Mouse (Mus musculus): Measurements from ENCODE around the gene Gm10577.

Gene Gm10577

DNA sequence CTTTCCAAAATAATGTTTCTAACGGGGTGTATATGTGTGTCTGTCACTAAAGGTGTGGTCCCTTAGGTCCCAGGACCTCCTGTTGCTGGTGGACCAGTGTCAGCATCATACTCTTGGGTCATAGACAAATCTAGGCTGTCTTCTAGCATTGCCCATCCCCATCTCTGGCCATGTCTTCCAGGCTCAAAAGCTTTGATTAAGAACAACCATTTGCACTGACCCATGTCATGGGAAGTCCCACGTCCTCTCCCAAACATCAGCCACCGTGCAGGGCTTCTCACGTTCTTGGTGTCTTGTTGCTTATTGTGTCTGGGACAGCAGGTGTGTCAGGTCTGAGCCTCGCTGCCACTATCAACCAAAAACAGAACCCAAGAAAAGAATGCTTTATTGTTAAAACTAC is 24.9 kb downstream of the Gm10577 start:
- no peak for DNase-seq (ENCODE audit: low read depth, low spot score)

- DNase-seq (ENCODE audit: low read depth, low spot score), result no peak
Measured at GRCm38 (mm10) chr4:100994442-100995255, 25.8 kb downstream of the Gm10577 start.

- DNase-seq (ENCODE audit: low read depth, low spot score), result no peak
Measured at GRCm38 (mm10) chr4:100992086-100992485, 28.4 kb downstream of the Gm10577 start.

DNA sequence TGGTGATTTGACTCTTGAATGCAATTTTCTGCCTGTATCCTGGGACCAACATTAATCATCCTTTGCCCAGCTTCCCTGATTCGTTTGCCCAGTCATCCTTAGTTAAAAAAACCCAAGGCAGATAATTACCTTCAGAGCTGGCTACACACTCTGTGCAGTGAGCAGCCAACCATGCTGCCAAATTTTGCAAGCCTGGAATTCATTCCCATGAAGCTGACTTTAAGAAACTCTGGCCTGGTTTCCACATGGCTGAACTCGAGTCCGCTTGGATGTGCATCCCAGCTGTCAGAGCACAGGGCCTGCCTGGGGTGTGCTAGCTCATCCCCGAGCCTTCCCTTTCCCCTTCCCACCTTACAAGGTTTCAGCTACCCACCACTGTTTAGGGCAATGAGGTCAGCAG is 29.5 kb downstream of the Gm10577 start:
- no peak for DNase-seq (ENCODE audit: low read depth, low spot score)

GRCm38 (mm10) chr4:100988231-100988799 is 32.2 kb downstream of the Gm10577 start:
- no peak for DNase-seq (ENCODE audit: low read depth, low spot score)

GRCm38 (mm10) chr4:100987187-100987586 is 33.3 kb downstream of the Gm10577 start:
- no peak for DNase-seq (ENCODE audit: low read depth, low spot score)

DNA sequence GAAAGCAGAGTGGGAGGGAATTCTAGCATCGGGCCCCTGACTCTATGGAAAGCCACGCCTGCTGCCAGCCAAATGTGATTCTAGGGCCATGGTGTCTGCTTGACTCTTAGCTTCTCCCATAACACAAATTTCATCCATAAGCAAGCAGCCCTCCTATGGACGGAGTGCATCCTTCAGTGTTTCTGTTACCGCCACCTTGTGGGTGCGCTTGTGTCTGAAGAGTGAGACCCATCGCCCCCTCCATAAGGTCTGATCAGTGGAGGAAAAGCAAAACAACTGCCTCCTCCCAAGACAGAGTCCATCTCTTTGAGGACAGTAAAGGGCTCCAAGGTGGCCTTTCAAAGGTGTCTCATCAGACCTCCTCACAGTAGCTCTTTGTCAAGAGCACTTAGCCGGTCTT is 43.0 kb downstream of the Gm10577 start:
- no peak for DNase-seq (ENCODE audit: low read depth, low spot score)

DNA sequence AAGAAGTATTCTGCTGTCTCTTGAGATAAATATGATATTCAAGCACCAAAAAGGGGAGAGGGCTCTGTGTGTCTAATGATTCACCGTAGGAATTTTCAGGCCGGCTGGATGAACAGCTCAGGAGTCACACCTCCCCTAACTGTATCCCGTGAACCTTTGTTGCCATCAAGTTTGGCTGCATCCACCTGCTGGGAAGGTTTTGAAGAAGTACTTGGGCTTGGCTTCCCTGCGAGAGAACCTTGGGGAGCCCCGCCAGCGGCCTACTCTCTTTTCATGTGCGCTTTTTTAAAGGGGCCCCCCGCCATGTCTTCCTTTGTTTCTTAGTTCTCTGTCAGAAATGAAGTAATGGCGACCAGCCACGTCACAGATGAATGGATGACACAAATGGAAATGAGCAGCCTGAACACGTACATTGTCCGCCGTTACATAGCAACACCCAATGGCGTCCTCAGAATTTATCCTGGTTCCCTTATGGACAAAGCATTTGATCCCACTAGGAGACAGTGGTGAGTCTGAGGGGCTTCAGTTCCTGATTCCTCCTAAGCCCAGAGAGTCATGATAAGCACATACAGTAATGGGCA is 46.0 kb downstream of the Gm10577 start:
- no peak for DNase-seq (ENCODE audit: low read depth, low spot score)

DNA sequence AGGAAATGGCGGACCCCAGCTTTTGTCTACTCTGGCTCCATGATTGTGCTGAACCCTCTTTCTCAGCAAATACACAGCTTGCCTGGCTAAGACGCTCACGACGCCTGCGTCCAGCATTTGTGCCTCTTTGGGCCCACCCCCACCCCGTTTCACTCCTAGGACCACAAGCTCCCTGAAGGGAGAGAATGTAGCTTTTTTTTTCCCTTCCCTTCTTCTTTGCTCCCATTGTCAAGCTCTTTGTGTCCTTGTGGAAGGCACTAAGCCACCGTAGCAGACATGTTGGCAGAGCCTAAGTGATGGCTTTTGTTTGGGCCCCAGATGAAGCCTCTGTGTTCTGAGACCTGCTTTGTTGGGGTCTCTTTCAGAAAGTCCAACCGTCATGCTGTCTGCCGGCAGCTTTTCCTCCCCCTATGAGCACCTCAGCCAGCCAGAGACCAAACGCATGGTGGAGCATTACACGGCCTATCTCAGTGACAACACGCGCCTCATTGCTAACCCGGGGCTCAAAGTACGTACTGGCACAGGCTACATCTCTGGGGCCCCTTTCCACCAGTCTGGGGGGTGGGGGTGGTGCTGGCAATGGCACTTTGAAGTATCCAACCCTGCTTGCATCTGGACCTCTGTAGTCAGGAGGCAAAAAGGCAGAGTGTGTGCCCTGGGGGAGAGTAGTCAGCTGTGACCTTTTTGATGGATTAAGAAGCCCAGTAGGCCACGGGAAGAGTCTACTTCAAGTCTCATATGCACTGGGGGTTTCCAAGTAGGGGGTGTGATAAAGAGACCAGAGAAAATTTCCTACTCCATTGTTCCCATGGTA is 46.6 kb downstream of the Gm10577 start:
- no peak for DNase-seq (ENCODE audit: low read depth, low spot score)

Measured in telencephalon, adult 2 months (tissue).